Mouse (Mus musculus) left cerebral cortex, postnatal 36 days (tissue): ENCODE measurements at regions not wholly inside any gene's neighbourhood (a gene's known extent, or its start where the extent isn't known, plus 50 kb on each side); places are given as distances from the start of the nearest gene placed in this dataset.
"Not testable (repeated sequence)": the region's sequence is repeated elsewhere in the genome, so short reads cannot be mapped to it uniquely, and the experiment has no call there.

ENCODE experiments used
- DNase-seq, 2 experiments: peaks; one replicate each; pipeline ENCODE4 v3.0.0; 2021 to 2022; ENCODE audit warnings: low spot score in 2 of 2, mixed read lengths in 1 of 2
- intact Hi-C: fragments of 180-260 bp; cut with DNase I; formaldehyde crosslinking; loops from one replicate; pipeline ENCODE4 v1.15.1; 2025

DNA sequence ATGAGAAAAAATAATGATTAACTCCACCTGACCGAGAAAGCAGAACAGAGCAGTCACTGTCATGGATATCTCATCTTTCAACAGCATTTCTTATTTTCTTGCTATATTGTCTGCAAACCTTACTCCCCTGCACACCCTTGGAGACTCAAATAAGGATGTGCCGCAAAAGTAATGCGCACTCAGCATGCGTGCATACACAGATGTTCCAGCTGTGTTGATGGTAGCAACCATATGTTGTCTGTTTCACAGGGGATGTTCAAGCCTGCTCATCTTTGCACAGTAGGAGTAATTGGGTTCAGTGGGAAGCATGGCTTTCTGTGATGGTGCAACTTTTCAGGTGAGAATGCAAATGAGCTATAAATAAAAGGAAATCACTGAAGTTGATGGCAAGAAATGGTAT is 1182.9 kb upstream of the Manea start:
- intact Hi-C loops, result no loop called here
- no peak for DNase-seq

DNA sequence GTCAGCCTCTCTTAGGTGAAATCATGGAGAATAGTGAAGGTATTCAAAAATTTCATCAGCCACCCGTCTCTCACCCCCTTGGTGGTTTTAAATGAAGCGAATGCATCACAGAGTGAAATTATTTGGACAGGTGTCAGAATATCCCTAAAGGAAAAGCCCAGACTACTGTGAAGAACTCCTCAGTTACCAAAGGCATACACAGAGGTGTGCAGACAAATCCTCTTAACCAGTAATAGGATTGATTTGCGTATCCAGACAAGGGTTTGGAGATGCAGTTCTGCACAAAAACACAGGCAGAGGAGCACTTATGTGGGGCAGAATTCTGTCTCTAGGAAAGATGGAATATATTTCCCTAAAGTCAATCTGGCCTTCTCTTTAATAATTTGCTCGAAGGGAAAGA is 1173.6 kb upstream of the Manea start:
- no peak for DNase-seq
- intact Hi-C loops, result no loop called here

DNA sequence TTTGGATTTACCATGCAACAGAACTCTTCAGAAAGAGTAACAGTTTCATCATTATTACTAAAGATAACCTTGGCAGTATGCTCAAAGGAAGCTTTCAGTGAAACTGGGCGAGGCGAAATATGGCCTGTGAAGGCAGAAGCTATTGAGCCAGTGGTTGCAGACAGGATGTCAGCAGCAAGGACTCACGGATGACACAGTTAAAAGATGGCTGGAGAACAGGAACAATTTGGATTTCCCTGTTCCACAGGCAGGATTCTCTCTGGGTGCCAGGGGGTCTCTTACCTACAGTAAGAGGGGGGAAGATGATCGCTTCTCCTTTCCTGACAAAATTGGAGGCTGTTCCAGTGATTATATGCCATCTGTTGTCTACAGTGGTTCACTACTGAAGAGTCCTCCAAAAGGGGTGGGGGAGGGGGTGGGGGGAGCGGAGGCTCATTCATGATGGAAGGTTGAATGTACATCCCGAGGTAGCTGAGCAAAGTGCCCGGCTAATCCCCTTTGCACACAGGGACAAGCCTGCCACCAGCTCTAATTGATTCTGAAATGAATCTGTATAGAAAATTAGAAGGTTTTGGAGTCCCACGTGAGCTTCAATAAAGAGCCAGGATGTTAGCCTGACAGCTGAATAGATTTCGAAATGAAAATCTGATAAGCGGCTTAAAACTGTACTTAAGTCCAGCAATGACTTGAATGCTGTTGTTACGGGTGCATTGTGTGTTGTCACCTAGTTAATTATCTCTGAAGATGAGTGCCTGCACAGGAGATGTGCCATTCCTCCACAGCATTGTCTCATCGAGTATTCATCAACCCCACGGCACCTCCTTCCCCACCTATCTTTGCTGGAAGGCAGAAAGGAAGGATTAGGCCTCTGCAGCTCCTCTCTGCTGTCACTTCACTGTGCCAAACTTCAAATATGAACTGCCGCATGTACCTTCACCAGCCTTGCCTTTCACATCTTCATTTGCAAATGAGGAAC is 1158.4 kb upstream of the Manea start:
- no peak for DNase-seq

DNA sequence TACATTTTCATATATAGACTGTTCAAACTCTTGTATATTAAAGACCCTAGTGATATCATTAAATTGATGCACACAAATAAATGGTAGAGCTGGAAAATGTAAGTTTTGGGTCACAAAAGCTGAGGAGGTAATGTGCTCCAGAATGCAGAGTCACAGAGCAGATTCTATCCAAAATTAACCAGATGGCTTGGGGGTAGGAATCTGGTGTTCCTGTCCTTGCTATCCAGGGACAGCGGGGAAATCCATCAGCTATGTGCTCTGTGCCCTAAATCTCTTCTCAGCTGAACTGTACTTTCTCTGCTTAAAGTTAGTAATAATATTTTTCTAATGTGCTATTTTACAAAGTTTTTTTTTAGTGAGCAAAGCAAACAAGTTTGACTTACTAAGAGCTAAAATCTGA is 1151.2 kb upstream of the Manea start:
- DNase-seq, result no peak
- intact Hi-C loops, result no loop called here

More for the DNA sequence above, 1158.4 kb upstream of the Manea start:
- intact Hi-C loops, result no loop called here

DNA sequence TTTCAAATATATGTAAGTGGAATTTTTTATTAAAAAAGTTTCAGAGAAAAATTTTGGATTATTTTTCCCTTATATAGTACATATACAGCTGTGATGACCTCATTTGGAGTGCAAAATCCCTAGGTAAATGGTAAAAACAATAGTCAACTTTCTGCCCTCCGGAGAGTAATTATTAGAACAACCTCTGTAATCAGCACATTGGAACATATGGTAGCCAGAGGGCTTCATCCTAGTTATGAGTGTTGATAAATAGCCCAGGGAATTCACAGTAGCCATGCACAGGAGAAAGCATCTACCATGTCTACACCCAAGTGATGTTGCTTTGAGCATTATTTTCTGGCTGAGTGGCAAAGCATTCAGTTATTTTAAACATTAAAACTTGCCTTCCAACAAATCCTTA is 1150.6 kb upstream of the Manea start:
- DNase-seq, result no peak
- intact Hi-C loops, result no loop called here

DNA sequence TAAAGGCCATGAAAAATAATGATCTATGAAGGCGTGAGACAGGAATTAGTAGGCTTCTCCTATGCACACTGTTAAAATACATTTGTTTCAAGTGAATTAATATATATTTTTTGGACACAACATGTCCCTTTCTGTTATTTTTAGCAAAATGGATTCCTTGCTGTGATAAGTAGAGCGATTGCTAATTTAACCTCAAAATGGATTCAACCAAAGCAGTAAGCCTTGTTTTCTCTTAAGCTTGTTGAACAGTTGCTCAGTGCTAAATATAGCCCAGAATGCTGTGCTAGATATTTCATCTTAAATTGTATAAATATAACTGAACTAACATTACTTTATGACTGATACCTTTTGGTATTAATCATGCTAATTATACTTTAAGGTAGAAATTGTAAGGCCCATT is 1144.6 kb upstream of the Manea start:
- intact Hi-C loops, result no loop called here
- no peak for DNase-seq

DNA sequence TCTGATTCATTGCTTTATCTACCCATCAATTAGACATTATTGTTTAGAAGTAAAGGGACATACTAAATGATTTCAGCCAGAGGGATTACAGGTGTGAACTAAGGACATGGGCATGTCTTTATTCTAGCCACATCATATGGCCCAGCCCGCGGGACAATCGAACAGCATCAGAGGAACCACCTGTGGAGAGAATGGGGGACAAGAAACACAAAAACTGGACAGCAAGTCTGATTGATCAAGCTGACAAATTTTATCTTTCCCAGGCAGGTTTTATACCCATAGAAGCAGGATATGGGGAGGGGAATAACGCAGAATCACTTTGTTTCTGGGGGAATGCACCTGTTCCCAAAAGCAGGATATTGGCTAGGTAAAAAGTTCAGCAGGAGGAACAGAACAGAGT is 1103.2 kb upstream of the Manea start:
- intact Hi-C loops, result no loop called here
- DNase-seq, result no peak

DNA sequence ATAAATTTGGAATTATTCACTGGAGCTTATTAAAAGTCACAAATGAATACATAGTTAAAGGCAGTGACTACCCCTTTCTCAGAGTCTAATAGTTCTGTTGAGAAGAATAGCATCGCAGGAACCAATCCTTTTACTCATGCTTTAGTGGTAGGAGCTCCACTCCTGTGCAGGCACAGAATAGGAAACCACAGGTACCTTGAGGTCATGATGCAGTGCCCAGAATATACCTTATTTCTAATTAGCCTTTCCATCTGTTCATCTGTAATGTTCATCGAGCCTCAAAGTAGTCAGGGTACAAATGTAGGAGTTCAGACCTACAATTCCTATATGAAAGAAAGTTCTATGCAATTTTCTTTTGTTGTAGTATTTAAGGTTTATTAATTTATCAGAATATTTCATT is 1099.6 kb upstream of the Manea start:
- DNase-seq, result no peak

DNA sequence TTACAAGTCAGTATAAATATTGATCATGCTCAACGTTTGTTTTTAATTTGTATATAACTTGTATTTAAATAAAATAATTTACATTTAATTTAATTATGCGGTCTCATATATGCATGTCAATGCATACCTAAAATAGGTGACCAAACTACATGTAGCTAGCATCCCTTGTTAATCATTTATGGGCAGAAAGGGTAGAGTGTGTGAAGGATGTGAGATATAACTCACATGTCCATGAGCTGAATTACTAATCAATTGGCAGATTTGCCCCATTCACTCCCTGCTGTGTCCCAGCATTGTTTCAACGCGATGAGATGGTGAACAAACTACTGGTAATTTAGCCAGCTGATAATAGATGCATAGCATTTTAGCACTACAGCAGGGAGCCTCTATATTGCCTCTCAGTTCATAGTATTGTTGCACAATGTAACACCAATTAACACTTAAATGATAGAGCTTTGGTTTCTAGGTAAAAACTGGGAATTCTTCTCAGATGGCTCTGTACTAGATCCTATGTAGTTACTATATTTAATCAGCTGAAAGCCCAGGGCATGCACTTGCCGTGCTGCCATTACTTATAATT is 1082.6 kb upstream of the Manea start:
- intact Hi-C loops, result no loop called here
- no peak for DNase-seq

More for the DNA sequence above, 1099.6 kb upstream of the Manea start:
- intact Hi-C loops, result no loop called here

DNA sequence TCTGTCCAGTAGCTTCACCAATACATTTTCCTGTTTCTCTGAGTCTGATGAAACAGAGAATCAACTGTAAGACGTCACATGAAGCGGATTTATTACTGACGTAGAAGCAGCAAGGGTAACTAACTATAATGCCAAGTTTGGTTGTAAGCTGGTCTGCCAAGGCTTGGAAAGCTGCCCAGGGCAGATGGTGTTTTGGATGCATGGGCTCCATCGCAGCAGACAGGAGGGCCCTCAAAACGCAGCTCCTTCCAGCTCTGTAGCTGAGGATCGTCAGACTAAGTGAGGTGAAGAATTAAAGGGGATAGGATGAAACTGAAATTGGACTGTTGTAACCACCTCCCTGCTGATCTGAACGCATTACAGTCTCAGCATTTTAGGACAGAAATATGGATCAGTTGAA is 1079.2 kb upstream of the Manea start:
- DNase-seq, result peak; percentile 4 to 16
- intact Hi-C loops, result no loop called here

DNA sequence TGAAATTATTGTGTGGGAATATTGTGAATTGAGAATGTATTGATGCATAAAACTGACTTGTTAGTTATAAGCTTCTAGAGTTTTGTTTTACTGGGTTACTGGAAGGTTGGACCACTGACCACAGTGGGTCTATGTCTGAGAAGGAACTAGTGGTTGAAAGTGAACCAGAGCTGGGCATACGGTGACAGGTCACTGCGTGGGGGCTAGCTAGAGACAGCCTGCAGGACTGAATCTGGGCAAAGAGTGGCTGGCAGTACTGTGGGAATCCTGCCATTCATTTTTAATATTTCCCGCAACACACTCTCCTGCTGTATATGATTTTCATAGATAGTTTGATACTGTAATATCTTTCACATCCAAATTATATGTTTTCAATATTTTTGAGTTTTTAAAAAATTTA is 1077.2 kb upstream of the Manea start:
- intact Hi-C loops, result no loop called here
- DNase-seq, result no peak

DNA sequence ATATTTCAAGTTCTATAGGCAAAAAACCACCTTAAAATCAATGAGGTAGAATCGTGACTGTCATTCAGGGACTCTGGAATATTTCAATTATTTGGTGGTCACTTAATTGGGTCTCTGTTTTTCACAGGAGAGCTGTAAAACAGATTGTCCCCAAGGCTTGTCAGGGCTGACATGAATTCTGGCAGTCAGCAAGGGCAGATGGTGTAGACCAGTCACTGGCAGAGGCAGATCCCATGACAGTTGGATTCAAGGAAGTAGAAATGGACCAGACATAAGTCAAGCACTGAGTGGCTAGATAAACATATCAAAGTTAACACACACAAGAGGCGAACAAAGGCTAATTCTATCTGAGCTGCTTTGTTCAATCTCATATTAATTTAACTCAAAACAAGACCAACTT is 1071.8 kb upstream of the Manea start:
- DNase-seq, result no peak
- intact Hi-C loops, result no loop called here

DNA sequence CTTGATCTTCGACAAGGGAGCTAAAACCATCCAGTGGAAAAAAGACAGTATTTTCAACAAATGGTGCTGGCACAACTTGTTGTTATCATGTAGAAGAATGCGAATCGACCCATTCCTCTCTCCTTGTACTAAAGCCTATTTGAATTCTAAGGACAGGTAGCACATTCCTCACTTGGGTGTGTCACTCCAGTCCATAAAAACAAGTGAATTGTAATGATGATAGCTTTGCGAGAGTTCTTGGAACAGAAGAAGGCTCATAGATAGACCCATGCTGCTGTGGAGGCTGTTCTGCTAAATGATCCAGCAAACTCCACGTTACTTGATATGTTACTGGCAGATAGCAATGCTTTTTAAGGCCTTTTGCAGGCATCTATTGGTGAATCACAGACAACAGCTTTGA is 1038.2 kb upstream of the Manea start:
- intact Hi-C loops, DNase-seq: not testable (repeated sequence)

DNA sequence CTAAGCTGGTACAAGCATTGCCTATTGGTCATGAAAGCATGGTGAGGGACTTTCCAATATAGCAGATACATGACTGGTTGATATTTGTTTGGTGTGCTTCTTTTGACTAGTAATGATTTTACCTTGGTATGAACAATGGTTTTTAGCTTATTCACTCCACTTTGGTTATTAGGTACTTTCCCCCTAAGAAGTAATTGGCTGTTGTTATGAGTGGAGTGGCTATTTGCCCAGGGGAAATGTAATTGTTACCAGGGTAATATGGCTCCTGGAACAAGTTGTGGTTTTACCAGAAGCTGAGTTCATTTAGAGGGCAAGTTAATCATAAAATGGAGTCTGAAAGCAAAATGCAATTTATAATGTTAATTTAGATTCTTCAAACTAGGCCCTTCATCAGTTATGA is 1000.2 kb upstream of the Manea start:
- DNase-seq, result no peak
- intact Hi-C loops, result no loop called here

DNA sequence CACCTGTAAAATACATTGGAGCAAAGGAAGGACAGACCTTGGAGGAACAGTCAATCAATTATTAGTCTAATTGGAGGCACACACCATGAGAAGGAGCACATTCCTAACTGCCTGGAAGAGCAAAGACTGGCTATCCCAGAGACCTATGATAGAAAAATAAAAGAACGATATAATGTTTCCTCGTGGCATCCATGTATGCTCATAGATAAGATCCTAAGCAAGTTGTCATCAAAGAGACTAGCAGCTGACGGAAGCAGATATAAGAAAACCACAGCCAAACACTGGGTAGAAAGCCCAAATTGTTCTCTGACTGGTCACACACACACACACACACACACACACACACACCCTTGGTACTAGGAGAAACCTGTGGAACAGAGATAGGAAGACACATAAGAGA is 986.6 kb upstream of the Manea start:
- no peak for DNase-seq
- intact Hi-C loops, result no loop called here
